Mouse (Mus musculus) thymus, adult 2 months (tissue): ENCODE results near the gene Etv6. TPM values are rescaled to one million over a fixed set of nuclear protein-coding genes. Genes with fewer than 3 reads are reported as not detected.

Source experiments
- DNase-seq: peaks from one replicate; pipeline ENCODE4 v3.0.0; 2021
- H3K27ac ChIP-seq: fragments of 200-500 bp; 2 replicates; pipeline ENCODE4 v1.5.1; 2012; ENCODE audit warnings: low read length, control low read depth; ENCODE audit not compliant: control insufficient read depth, insufficient read depth
- H3K27me3 ChIP-seq: fragments of 200-500 bp; 2 replicates; pipeline ENCODE4 v1.6.1; 2012; ENCODE audit warnings: mild to moderate bottlenecking, low read length, moderate library complexity, mixed read lengths; ENCODE audit not compliant: control insufficient read depth, insufficient read depth
- H3K36me3 ChIP-seq: fragments of 200-500 bp; 2 replicates; pipeline ENCODE4 v1.6.1; 2012; ENCODE audit warnings: mild to moderate bottlenecking, low read length, moderate library complexity; ENCODE audit not compliant: control insufficient read depth, insufficient read depth
- H3K4me1 ChIP-seq: fragments of 200-500 bp; replicated peaks from 2 replicates; pipeline ENCODE4 v1.6.1; 2012; ENCODE audit warnings: low read length; ENCODE audit not compliant: control insufficient read depth, insufficient read depth
- H3K4me3 ChIP-seq: fragments of 200-500 bp; 2 replicates; pipeline ENCODE4 v1.5.1; 2012; ENCODE audit warnings: mild to moderate bottlenecking, low read length, control low read depth, moderate library complexity; ENCODE audit not compliant: control insufficient read depth, insufficient read depth
- CTCF ChIP-seq: fragments of 200-500 bp; IDR thresholded peaks from 2 replicates; pipeline ENCODE4 v1.5.1; 2012; ENCODE audit warnings: mild to moderate bottlenecking, control low read depth, low read length, moderate library complexity, borderline replicate concordance; ENCODE audit not compliant: control insufficient read depth, poor library complexity, insufficient read depth; ENCODE audit errors: extremely low read depth
- POLR2A ChIP-seq: fragments of 200-500 bp; IDR thresholded peaks from 2 replicates; pipeline ENCODE4 v1.6.1; 2012; ENCODE audit warnings: mild to moderate bottlenecking, low read length, control low read depth, moderate library complexity; ENCODE audit not compliant: control insufficient read depth, poor library complexity, insufficient read depth; ENCODE audit errors: extremely low read depth
- WGBS: fragments of 180-500 bp; shearing (Covaris S2); methylation state at CpG from one replicate; pipeline ENCODE4 v1.1.7; 2018; 5-methylcytosine and 5-hydroxymethylcytosine counted together
- polyA plus RNA-seq: library from polyadenylated mRNA; depleted of rRNA; stranded (reverse); fragments of >200 nt; gene quantifications from 2 replicates; pipeline ENCODE4 v1.2.3, GENCODE M21; 2012

Gene Etv6
- polyA plus RNA-seq, 1 experiment, result 43.8 TPM

DNA sequence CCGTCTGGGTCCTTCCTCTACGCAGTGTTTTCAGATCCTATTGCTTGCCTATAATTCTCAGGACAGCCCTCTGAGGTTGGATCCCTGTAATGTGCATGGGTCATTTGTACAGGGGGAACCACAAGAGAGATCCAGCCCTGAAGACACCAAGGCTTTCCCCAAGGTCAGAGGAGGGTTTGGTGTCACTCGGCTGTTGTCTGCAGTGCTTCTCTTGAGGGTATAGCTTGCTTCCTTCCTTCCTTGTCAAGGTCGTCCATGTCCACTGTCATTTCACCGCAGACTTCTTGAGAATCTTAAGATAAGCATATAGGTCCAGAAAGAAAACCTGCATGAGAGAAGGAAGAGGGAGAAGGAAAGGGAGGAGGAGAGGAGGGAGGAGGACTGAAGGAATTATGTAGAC is 215.3 kb downstream of the Etv6 start:
- 92% methylated on average over 5 of the region's 5 CpGs for WGBS
- peaks cover 6% of the 10 kb centered on the region for H3K36me3 ChIP-seq
- peaks cover 2% of the 10 kb centered on the region; the same call in 1 of the 2 replicates for H3K4me1 ChIP-seq
- TF ChIP-seq POLR2A (no peak), CTCF (no peak)
- DNase-seq, result no peak
- no peak overlapping the region for H3K4me3 ChIP-seq
- H3K27ac ChIP-seq, result no peak overlapping the region
- H3K27me3 ChIP-seq, result no peaks in the 10 kb centered on the region

DNA sequence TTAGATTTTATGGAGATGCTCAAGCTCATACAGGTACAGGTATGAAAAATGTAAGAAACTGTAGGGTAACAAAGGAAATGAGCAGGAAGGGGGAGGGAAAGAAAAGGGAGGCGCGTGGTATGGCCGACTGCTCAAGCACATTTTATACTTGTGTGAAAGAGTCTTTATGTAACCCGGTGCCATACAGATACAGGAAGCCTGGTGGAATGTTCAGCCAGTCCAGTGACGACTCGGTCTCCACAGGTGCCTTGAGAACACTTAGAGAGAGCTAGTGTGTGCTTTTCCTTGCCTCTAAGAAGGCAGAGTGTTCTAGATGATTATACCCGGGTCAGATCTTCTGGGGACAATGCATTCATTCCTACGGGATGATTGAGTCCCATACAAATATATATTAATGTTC is 215.9 kb downstream of the Etv6 start:
- no peaks in the 10 kb centered on the region for H3K27me3 ChIP-seq
- no peak overlapping the region for H3K4me3 ChIP-seq
- WGBS, result 84% methylated on average over 8 of the region's 8 CpGs
- H3K36me3 ChIP-seq, result peaks cover 6% of the 10 kb centered on the region
- peaks cover 2% of the 10 kb centered on the region; the same call in 1 of the 2 replicates for H3K4me1 ChIP-seq
- no peak for DNase-seq
- TF ChIP-seq CTCF (no peak), POLR2A (no peak)
- no peak overlapping the region for H3K27ac ChIP-seq

DNA sequence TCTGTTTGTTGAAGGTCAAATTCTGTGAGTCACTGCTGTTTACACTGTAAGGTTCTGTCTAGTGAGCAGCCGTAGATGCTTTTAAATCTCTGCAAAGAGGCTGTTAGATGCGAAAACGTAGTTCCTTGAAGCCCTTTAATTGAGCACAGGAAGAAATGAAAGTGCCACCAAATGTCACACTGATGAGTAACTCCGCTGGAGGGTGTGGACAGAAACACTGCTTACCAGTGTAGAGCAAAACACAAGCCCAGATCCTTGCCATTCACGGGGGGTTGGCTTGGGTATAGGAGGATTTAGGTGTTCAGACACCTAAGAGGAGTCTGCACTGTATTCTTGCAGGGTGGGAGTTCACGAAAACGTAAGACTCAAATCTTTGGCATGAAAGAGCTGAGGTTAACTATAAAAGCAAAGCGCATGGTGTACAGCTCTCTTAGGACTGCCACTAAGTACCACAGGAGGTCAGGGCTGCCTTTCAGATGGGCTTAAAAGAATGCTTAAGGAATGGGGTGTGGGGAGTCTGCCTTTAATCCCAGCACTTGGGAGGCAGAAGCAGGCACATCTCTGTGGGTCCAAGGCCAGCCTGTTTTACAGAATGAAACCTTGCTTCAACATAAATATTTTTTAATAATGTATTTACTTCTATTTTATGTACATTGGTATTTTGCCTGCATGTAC is 216.7 kb downstream of the Etv6 start:
- Histone ChIP-seq H3K36me3 (peaks cover 6% of the 10 kb centered on the region), H3K27me3 (no peaks in the 10 kb centered on the region), H3K4me3 (no peak overlapping the region), H3K27ac (no peak overlapping the region), H3K4me1 (peaks cover 1% of the 10 kb centered on the region; the same call in 1 of the 2 replicates)
- DNase-seq, result no peak
- WGBS, result 92% methylated on average over 8 of the region's 8 CpGs
- TF ChIP-seq CTCF (no peak), POLR2A (no peak)

DNA sequence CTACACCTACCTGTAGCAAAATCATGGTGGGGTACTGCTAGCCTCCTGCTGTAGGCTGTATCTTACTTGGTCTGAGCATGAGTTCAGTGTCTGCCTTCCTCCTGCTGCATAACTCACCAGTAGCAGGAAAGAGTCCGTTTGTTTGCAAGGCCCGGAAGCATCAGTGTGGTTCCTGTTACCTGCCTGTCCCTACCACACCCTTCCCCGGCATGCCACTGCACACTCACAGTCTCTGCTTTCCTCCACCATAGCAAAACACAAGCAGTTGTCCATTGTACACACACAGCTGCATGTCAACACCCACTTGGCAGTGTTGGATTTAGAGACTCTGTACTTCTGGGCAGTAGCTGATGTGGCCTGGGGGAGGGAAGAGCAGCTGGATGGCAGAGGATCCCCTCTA is 220.9 kb downstream of the Etv6 start:
- Histone ChIP-seq H3K4me1 (no peaks in the 10 kb centered on the region), H3K4me3 (no peak overlapping the region), H3K36me3 (no peaks in the 10 kb centered on the region), H3K27me3 (no peaks in the 10 kb centered on the region), H3K27ac (no peak overlapping the region)
- DNase-seq, result no peak
- whole genome bisulfite sequencing, result 88% methylated on average over 3 of the region's 3 CpGs
- no peak for TF ChIP-seq CTCF
- no peak for TF ChIP-seq POLR2A

GRCm38 (mm10) chr6:134259913-134260312 is 224.4 kb downstream of the Etv6 start:
- peaks cover 8% of the 10 kb centered on the region for H3K36me3 ChIP-seq
- 95% methylated on average over 8 of the region's 8 CpGs for WGBS
- TF ChIP-seq CTCF (no peak), POLR2A (no peak)

GRCm38 (mm10) chr6:134261904-134262303 is 226.4 kb downstream of the Etv6 start:
- TF ChIP-seq POLR2A (no peak), CTCF (no peak)
- peaks cover 12% of the 10 kb centered on the region for H3K36me3 ChIP-seq
- H3K27me3 ChIP-seq, result no peaks in the 10 kb centered on the region
- 91% methylated on average over 3 of the region's 3 CpGs for WGBS
- H3K4me1 ChIP-seq, result no peaks in the 10 kb centered on the region
- no peak for DNase-seq
- H3K4me3 ChIP-seq, result no peak overlapping the region
- no peak overlapping the region for H3K27ac ChIP-seq

More at GRCm38 (mm10) chr6:134259913-134260312, 224.4 kb downstream of the Etv6 start:
- DNase-seq, result no peak
- no peak overlapping the region for H3K27ac ChIP-seq
- no peaks in the 10 kb centered on the region for H3K27me3 ChIP-seq
- no peaks in the 10 kb centered on the region for H3K4me1 ChIP-seq
- H3K4me3 ChIP-seq, result no peak overlapping the region
